ENCODE assay signal across 31 mouse cellular contexts in the genomic region with DNA sequence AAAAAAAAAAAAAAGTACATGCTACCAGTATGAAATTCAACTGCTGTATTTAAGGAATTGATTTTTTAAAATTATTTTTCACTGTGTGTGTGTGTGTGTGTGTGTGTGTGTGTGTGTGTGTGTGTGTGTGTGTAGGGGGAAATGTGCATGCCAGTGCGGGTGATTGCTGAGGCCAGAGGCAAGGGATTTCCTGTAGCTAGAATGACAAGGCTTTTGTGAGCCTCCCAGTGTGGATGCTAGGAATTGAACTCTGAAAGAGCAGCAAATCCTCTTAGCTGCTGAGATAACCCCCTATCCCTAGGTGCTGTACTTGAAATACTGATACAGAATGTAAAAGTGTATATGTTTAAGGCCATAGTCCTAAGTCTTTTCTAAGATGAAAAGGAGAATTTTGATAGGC. TPM values are rescaled to one million over a fixed set of nuclear protein-coding genes. Genes with fewer than 3 reads are reported as not detected.
DNase-seq lines count a peak whose midpoint lies in the region; ATAC-seq and TF ChIP-seq lines count a peak whose summit lies in the region.
"Had no signal": no experiment of that assay in that cellular context is flagged by ENCODE, and none has a peak within 500 bp of the region (broad histone marks: within the 10 kb centered on the region; RNA-seq: fewer than 3 reads in every experiment).

No protein-coding gene starts in this region.

- no peaks in the 10 kb centered on the region for H3K9me3 ChIP-seq in midbrain, embryonic 15.5 days
- H3K9me3 ChIP-seq in midbrain, postnatal 0 days (ENCODE audit: low read length): no peaks in the 10 kb centered on the region
- H3K9me3 ChIP-seq in kidney, embryonic 15.5 days (replicated peaks): no peaks in the 10 kb centered on the region
- H3K9me3 ChIP-seq: forebrain, embryonic 10.5 days; G1E; hindbrain, embryonic 13.5 days; limb, embryonic 10.5 days; liver, embryonic 15.5 days; lung, embryonic 15.5 days had no signal

- TF ChIP-seq CTCF in midbrain, postnatal 0 days (IDR thresholded peaks at IDR 0.05): no peak

- H3K27ac ChIP-seq in midbrain, embryonic 15.5 days: no peak overlapping the region
- H3K27ac ChIP-seq in midbrain, postnatal 0 days (ENCODE audit: low read depth, low read length): no peak overlapping the region
- H3K27ac ChIP-seq in kidney, embryonic 15.5 days: no peak overlapping the region
- H3K27ac ChIP-seq: forebrain, embryonic 10.5 days; hindbrain, embryonic 13.5 days; limb, embryonic 10.5 days; liver, embryonic 15.5 days; lung, embryonic 15.5 days had no signal

- no peak overlapping the region for H3K4me2 ChIP-seq in midbrain, embryonic 15.5 days
- no peak overlapping the region for H3K4me2 ChIP-seq in midbrain, postnatal 0 days (ENCODE audit: low read depth, low read length, poor library complexity, severe bottlenecking)
- no peak overlapping the region for H3K4me2 ChIP-seq in kidney, embryonic 15.5 days
- H3K4me2 ChIP-seq: heart, embryonic 12.5 days; hindbrain, embryonic 13.5 days; liver, embryonic 15.5 days; lung, embryonic 15.5 days had no signal

- no peak overlapping the region for H3K9ac ChIP-seq in midbrain, embryonic 15.5 days
- H3K9ac ChIP-seq in midbrain, postnatal 0 days (replicated peaks; ENCODE audit: low read length, poor library complexity, severe bottlenecking): no peak overlapping the region
- H3K9ac ChIP-seq in kidney, embryonic 15.5 days: no peak overlapping the region
- H3K9ac ChIP-seq: heart, embryonic 12.5 days; hindbrain, embryonic 13.5 days; liver, embryonic 15.5 days; lung, embryonic 15.5 days had no signal

- H3K4me3 ChIP-seq in midbrain, embryonic 15.5 days: no peak overlapping the region
- H3K4me3 ChIP-seq in midbrain, postnatal 0 days (ENCODE audit: low read depth, low read length): no peak overlapping the region
- H3K4me3 ChIP-seq in kidney, embryonic 15.5 days (replicated peaks): no peak overlapping the region
- H3K4me3 ChIP-seq: forebrain, embryonic 10.5 days; heart, embryonic 12.5 days; hindbrain, embryonic 13.5 days; limb, embryonic 10.5 days; liver, embryonic 15.5 days; lung, embryonic 15.5 days had no signal

- peak; percentile 52 for ATAC-seq in midbrain, embryonic 15.5 days (replicated peaks)
- ATAC-seq in midbrain, postnatal 0 days (ENCODE audit: low FRiP score): no peak
- ATAC-seq in kidney, embryonic 15.5 days (replicated peaks; ENCODE audit: low FRiP score): no peak
- ATAC-seq: forebrain, embryonic 16.5 days had no signal

- peak; percentile 16 for DNase-seq in cerebellum, adult 8-10 months
- DNase-seq in cerebellum, adult 11 months: no peak
- no peak for DNase-seq in midbrain, postnatal 0 days (ENCODE audit: low spot score)
- peak; percentile 42 to 48 for DNase-seq in cerebellum, postnatal 25 days
- DNase-seq in adrenal gland, postnatal 36 days: no peak
- DNase-seq: adrenal gland, adult 2 months; kidney, adult 11 months; liver; lung, postnatal 36 days; thymus, postnatal 14 days had no signal

- H3K4me1 ChIP-seq in midbrain, embryonic 15.5 days: no peaks in the 10 kb centered on the region
- H3K4me1 ChIP-seq in midbrain, postnatal 0 days (ENCODE audit: insufficient read depth, low read length): no peaks in the 10 kb centered on the region
- H3K4me1 ChIP-seq in kidney, embryonic 15.5 days: no peaks in the 10 kb centered on the region
- H3K4me1 ChIP-seq: forebrain, embryonic 10.5 days; hindbrain, embryonic 13.5 days; limb, embryonic 10.5 days; liver, embryonic 15.5 days; lung, embryonic 15.5 days had no signal

- no peaks in the 10 kb centered on the region for H3K36me3 ChIP-seq in midbrain, embryonic 15.5 days (replicated peaks)
- no peaks in the 10 kb centered on the region for H3K36me3 ChIP-seq in midbrain, postnatal 0 days (ENCODE audit: insufficient read depth, low read length)
- 0 out of 2 replicates have a peak, but pooled peaks cover 3% of the 10 kb centered on the region for H3K36me3 ChIP-seq in kidney, embryonic 15.5 days
- H3K36me3 ChIP-seq: heart, embryonic 12.5 days; hindbrain, embryonic 13.5 days; liver, embryonic 15.5 days; lung, embryonic 15.5 days had no signal

- no peaks in the 10 kb centered on the region for H3K27me3 ChIP-seq in midbrain, embryonic 15.5 days (replicated peaks)
- H3K27me3 ChIP-seq in midbrain, postnatal 0 days (ENCODE audit: insufficient read depth, low read length): no peaks in the 10 kb centered on the region
- H3K27me3 ChIP-seq in kidney, embryonic 15.5 days: no peaks in the 10 kb centered on the region
- H3K27me3 ChIP-seq: CH12.LX; heart, embryonic 12.5 days; hindbrain, embryonic 13.5 days; liver, embryonic 15.5 days; lung, embryonic 15.5 days had no signal

- 38% methylated on average over 1 of the region's 1 CpGs for WGBS in midbrain, embryonic 15.5 days
- 10% methylated on average over 1 of the region's 1 CpGs for WGBS in midbrain, postnatal 0 days
- WGBS in kidney, embryonic 15.5 days: 82% methylated on average over 1 of the region's 1 CpGs

RNA-seq across cellular contexts. Expression of a gene that starts 38.6 kb away (rescaled TPM):
- polyA plus RNA-seq in midbrain, embryonic 15.5 days (2015; fragmentation: Nextera tagmentation; extraction: Ambion mirVana): not detected in 2 replicates
- not detected in 2 replicates for total RNA-seq in midbrain, postnatal 0 days (2014; rRNA removed)
- not detected in 2 replicates for polyA plus RNA-seq in midbrain, postnatal 0 days (2015; fragmentation: Nextera tagmentation; extraction: Ambion mirVana)
- not detected in 2 replicates for polyA plus RNA-seq in kidney, embryonic 15.5 days (2015; fragmentation: Nextera tagmentation; extraction: Ambion mirVana)
- not detected for total RNA-seq in adrenal gland, postnatal 36 days (2021)
- total RNA-seq: adrenal gland, adult 2 months; CH12.LX; G1E; gastrocnemius, postnatal 25 days; heart, adult 18-20 months; heart, postnatal 10 days; layer of hippocampus, postnatal 14 days; megakaryocyte-erythroid progenitor cell, adult 5-6 weeks; neutrophil, adult 5-6 weeks had no signal
- polyA plus RNA-seq: adrenal gland, adult 2 months; embryonic facial prominence, embryonic 11.5 days; forebrain, embryonic 10.5 days; forebrain, embryonic 16.5 days; G1E; heart, embryonic 12.5 days; hindbrain, embryonic 13.5 days; kidney, embryonic 16.5 days; large intestine, adult 2 months; limb, embryonic 10.5 days; liver, embryonic 15.5 days; lung, embryonic 15.5 days; spleen, adult 2 months had no signal

Comparison
In these comparisons a context has a peak if more than half of its experiments do, and no peak if none do; other contexts are left out.
1. DNase-seq: peak in cerebellum, adult 8-10 months (single experiment) and cerebellum, postnatal 25 days (2 of 2); none in cerebellum, adult 11 months (single experiment), midbrain, postnatal 0 days (single experiment) and adrenal gland, postnatal 36 days (0 of 2).